Mouse (Mus musculus) heart, postnatal 0 days (tissue): ENCODE data around the gene Tle6.

Source experiments
- CTCF ChIP-seq: IDR thresholded peaks from 2 replicates; pipeline ENCODE4 v1.5.1; 2016; ENCODE audit warnings: antibody characterized with exemption, control low read depth, low read depth
- EP300 ChIP-seq: IDR thresholded peaks from 2 replicates; pipeline ENCODE4 v1.6.1; 2016; ENCODE audit warnings: antibody characterized with exemption, low read depth

DNA sequence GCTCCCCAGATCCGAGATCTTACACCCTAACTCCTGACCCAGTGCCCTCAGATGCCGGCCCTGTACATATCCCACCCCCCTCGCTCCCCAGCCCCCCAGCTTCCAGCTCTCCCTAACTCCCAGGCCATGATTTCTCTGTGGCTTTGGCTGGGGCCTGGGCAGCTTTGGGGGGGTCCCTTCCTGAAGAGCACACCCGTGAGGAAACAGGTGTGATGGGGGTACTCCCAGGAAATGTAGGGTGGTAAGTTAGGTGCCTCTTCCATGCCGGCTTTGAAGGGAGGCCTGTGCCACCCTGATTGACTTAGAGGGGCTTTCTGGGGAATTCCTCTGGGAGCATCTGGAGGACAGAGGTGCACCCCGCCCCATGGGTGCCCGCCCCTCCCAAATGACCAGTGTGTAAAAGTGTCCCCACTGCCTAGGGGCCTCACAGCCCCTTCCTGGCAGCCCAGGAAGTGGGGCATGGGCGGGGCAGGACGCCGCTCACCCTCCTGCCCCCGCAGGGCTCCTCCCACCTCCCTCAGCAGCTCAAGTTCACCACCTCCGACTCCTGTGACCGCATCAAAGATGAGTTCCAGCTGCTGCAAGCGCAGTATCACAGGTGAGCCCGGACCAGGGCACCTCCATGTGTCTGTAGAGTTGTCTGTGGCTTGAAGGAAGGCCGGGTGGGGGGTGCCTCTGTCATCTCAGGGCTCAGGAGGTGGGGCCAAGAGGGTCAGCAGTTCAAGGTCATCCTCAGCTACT, 40.0 kb downstream of the Tle6 start:
- TF ChIP-seq CTCF (no peak), EP300 (no peak)
